Mouse (Mus musculus) cerebellum, postnatal 36 days (tissue): ENCODE data around the gene Smc6.
A peak's percentile ranks its signal among the peaks of the same experiment; 100 is the strongest.

ENCODE experiments used
- DNase-seq, 2 experiments: peaks; one replicate each; pipeline ENCODE4 v3.0.0; 2021 to 2022; ENCODE audit warnings: mixed read lengths in 2 of 2

Gene Smc6

GRCm38 (mm10) chr12:11286382-11286781, 20.7 kb downstream of the Smc6 start:
- no peak for DNase-seq

- DNase-seq, result no peak
Measured at GRCm38 (mm10) chr12:11300858-11301257, 35.2 kb downstream of the Smc6 start.

- no peak for DNase-seq
Measured at GRCm38 (mm10) chr12:11306753-11307645, 41.3 kb downstream of the Smc6 start.

- DNase-seq, result no peak
Measured at GRCm38 (mm10) chr12:11311106-11311505, 45.4 kb downstream of the Smc6 start.

GRCm38 (mm10) chr12:11313840-11314239, 48.2 kb downstream of the Smc6 start:
- DNase-seq, result no peak

GRCm38 (mm10) chr12:11317671-11318070, 52.0 kb downstream of the Smc6 start:
- DNase-seq, result no peak

GRCm38 (mm10) chr12:11324480-11324879, 58.8 kb downstream of the Smc6 start:
- no peak for DNase-seq

- DNase-seq, result no peak
Measured at GRCm38 (mm10) chr12:11326483-11326882, 60.8 kb downstream of the Smc6 start.

GRCm38 (mm10) chr12:11336845-11337244, 71.2 kb downstream of the Smc6 start:
- peak; percentile 46 to 51 for DNase-seq

GRCm38 (mm10) chr12:11338251-11338650, 72.6 kb downstream of the Smc6 start:
- DNase-seq, result peak; percentile 17 to 30

- DNase-seq, result no peak
Measured at GRCm38 (mm10) chr12:11342020-11342600, 76.4 kb downstream of the Smc6 start.

- no peak for DNase-seq
Measured at GRCm38 (mm10) chr12:11345963-11346362, 80.3 kb downstream of the Smc6 start.

- no peak for DNase-seq
Measured at GRCm38 (mm10) chr12:11348423-11348822, 82.7 kb downstream of the Smc6 start.

- DNase-seq, result no peak
Measured at GRCm38 (mm10) chr12:11349870-11350269, 84.2 kb downstream of the Smc6 start.

GRCm38 (mm10) chr12:11350895-11351294, 85.2 kb downstream of the Smc6 start:
- peak; percentile 88 to 93 for DNase-seq

GRCm38 (mm10) chr12:11362435-11362834, 96.7 kb downstream of the Smc6 start:
- no peak for DNase-seq

- DNase-seq, result no peak
Measured at GRCm38 (mm10) chr12:11364870-11365269, 99.2 kb downstream of the Smc6 start.

GRCm38 (mm10) chr12:11367099-11367765, 101.5 kb downstream of the Smc6 start:
- DNase-seq, result no peak
